Mouse (Mus musculus) CH12.LX (cell line): ENCODE measurements around the gene Higd1c.

Experiments
- CHD2 ChIP-seq: IDR thresholded peaks from 2 replicates; pipeline ENCODE4 v1.6.1; 2011; ENCODE audit warnings: low read length, improper control_type of control experiment
- CTCF ChIP-seq, 2 experiments: IDR thresholded peaks in 1 of 2; conservative IDR thresholded peaks in 1 of 2; 2 replicates each; pipeline ENCODE4 v1.5.1; 2011 to 2012; ENCODE audit warnings: low read depth in 2 of 2, low read length in 2 of 2, improper control_type of control experiment in 1 of 2, inconsistent platforms in 1 of 2, mild to moderate bottlenecking in 1 of 2, moderate library complexity in 1 of 2
- ELF1 ChIP-seq: IDR thresholded peaks from 2 replicates; pipeline ENCODE4 v1.6.1; 2014; ENCODE audit warnings: low read depth, mild to moderate bottlenecking, inconsistent platforms, low read length, improper control_type of control experiment
- JUND ChIP-seq: conservative IDR thresholded peaks from 2 replicates; pipeline ENCODE4 v1.6.1; 2011; ENCODE audit warnings: low read depth, low read length, improper control_type of control experiment
- NRF1 ChIP-seq: IDR thresholded peaks from 2 replicates; pipeline ENCODE4 v1.6.1; 2014; ENCODE audit warnings: low read depth, mild to moderate bottlenecking, inconsistent platforms, low read length, improper control_type of control experiment, moderate library complexity
- POLR2A ChIP-seq: IDR thresholded peaks from 2 replicates; pipeline ENCODE4 v1.6.1; 2011; ENCODE audit warnings: low read depth, mild to moderate bottlenecking, improper control_type of control experiment, low read length
- SIN3A ChIP-seq: IDR thresholded peaks from 2 replicates; pipeline ENCODE4 v1.6.1; 2012; ENCODE audit warnings: low read length, improper control_type of control experiment, inconsistent platforms

DNA sequence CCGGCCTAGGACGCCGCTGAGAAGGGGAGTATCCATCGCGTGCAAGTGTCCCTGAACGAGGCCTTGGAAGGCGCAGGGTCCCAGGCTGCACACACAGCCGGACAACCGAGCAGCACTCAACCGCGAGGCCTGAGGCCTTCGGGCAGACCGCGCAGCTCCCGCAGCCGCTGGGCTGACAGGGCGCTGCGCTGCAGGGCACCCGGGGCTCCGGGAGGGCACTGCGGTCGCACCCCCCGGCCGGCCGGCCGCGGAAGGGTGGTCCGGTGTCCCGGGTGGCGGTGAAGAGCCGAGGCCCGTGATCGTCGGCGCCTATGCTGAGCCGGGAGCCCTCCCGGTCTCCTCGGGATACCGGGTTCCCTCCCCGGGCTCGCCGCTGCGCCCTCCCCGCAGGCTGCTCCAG is 58.1 kb downstream of the Higd1c start:
- TF ChIP-seq CTCF (conservative IDR thresholded peaks at IDR 0.05 in 1 of 2, IDR thresholded peaks at IDR 0.05 in 1 of 2; ENCODE audit: low read depth in 2 of 2, low read length in 2 of 2) (no peak), POLR2A (no peak), JUND (no peak), CHD2 (no peak), SIN3A (no peak), NRF1 (no peak), ELF1 (no peak)
